Mouse (Mus musculus): Measurements from ENCODE around the gene Gucy1b2.

- TF ChIP-seq CTCF (IDR thresholded peaks at IDR 0.05) (no peak), EP300 (IDR thresholded peaks at IDR 0.05) (no peak)
Observed at GRCm38 (mm10) chr14:62422265-62422664, 33.8 kb downstream of the Gucy1b2 start.

Measured in lung, postnatal 0 days (tissue).